In the genomic region with DNA sequence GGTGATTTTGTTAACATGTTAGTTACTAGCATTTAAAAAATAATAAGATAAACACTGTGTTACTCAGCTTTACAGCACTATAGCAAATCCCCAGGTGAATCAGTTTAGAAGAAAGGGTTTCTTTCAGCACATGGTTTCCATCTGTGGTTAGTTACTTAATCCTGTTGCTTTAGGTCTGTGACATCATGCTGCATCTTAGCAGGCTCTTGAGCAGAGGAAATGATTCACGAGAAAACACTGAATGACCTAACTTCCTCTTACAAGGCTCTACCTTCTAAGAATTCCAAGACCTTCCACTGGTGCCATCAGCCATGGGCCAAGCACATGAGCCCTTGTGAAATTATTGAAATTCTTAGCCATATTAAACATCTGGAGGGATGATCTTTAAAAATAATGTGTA, we compare ENCODE assay signal across 26 mouse cellular contexts.
DNase-seq lines count a peak whose midpoint lies in the region; ATAC-seq and TF ChIP-seq lines count a peak whose summit lies in the region.
"Had no signal": no experiment of that assay in that cellular context is flagged by ENCODE, and none has a peak within 500 bp of the region (broad histone marks: within the 10 kb centered on the region; RNA-seq: fewer than 3 reads in every experiment).

No protein-coding gene starts in this region.

- intact Hi-C loops in heart, postnatal 25 days (cut with DNase I), result no loop called here

- no peak overlapping the region for H3K4me3 ChIP-seq in C2C12 (ENCODE audit: insufficient read depth, poor library complexity, severe bottlenecking)
- no peak overlapping the region for H3K4me3 ChIP-seq in limb, embryonic 15.5 days
- H3K4me3 ChIP-seq in intestine, embryonic 15.5 days (replicated peaks), result no peak overlapping the region
- H3K4me3 ChIP-seq: embryonic facial prominence, embryonic 12.5 days; hindbrain, embryonic 12.5 days; stomach, embryonic 15.5 days had no signal

- no peaks in the 10 kb centered on the region for H3K79me2 ChIP-seq in C2C12 (ENCODE audit: control insufficient read depth, insufficient read depth)

- WGBS in limb, embryonic 15.5 days, result 20% methylated on average over 1 of the region's 1 CpGs
- 58% methylated on average over 1 of the region's 1 CpGs for WGBS in intestine, embryonic 15.5 days

- H3K4me1 ChIP-seq in limb, embryonic 15.5 days, result 0 out of 2 replicates have a peak, but pooled peaks cover 5% of the 10 kb centered on the region
- H3K4me1 ChIP-seq in intestine, embryonic 15.5 days (replicated peaks), result no peaks in the 10 kb centered on the region
- H3K4me1 ChIP-seq: embryonic facial prominence, embryonic 12.5 days; hindbrain, embryonic 12.5 days; stomach, embryonic 15.5 days had no signal

- no peak overlapping the region for H3K4me2 ChIP-seq in limb, embryonic 15.5 days
- H3K4me2 ChIP-seq in intestine, embryonic 15.5 days (replicated peaks), result no peak overlapping the region
- H3K4me2 ChIP-seq: embryonic facial prominence, embryonic 12.5 days; hindbrain, embryonic 12.5 days; lung, embryonic 14.5 days; stomach, embryonic 15.5 days had no signal

- TF ChIP-seq CTCF in C2C12 (IDR thresholded peaks at IDR 0.05; ENCODE audit: control insufficient read depth, insufficient read depth, insufficient read length), result no peak

- no peaks in the 10 kb centered on the region for H3K36me3 ChIP-seq in C2C12 (ENCODE audit: control insufficient read depth, insufficient read depth)
- no peaks in the 10 kb centered on the region for H3K36me3 ChIP-seq in limb, embryonic 15.5 days
- H3K36me3 ChIP-seq in intestine, embryonic 15.5 days, result no peaks in the 10 kb centered on the region
- H3K36me3 ChIP-seq: embryonic facial prominence, embryonic 12.5 days; hindbrain, embryonic 12.5 days; stomach, embryonic 15.5 days had no signal

- H3ac ChIP-seq in C2C12 (ENCODE audit: control insufficient read depth, insufficient read length, low read depth), result no peak overlapping the region

- no peaks in the 10 kb centered on the region for H3K27me3 ChIP-seq in C2C12 (ENCODE audit: control insufficient read depth, insufficient read depth, insufficient read length)
- no peaks in the 10 kb centered on the region for H3K27me3 ChIP-seq in limb, embryonic 15.5 days
- no peaks in the 10 kb centered on the region for H3K27me3 ChIP-seq in intestine, embryonic 15.5 days (replicated peaks)
- H3K27me3 ChIP-seq: CH12.LX; embryonic facial prominence, embryonic 12.5 days; hindbrain, embryonic 12.5 days; stomach, embryonic 15.5 days had no signal

- H3K9ac ChIP-seq in limb, embryonic 15.5 days, result no peak overlapping the region
- no peak overlapping the region for H3K9ac ChIP-seq in intestine, embryonic 15.5 days
- H3K9ac ChIP-seq: embryonic facial prominence, embryonic 12.5 days; hindbrain, embryonic 12.5 days; liver, embryonic 14.5 days; lung, embryonic 14.5 days; stomach, embryonic 15.5 days had no signal

- no peaks in the 10 kb centered on the region for H3K9me3 ChIP-seq in limb, embryonic 15.5 days
- no peaks in the 10 kb centered on the region for H3K9me3 ChIP-seq in intestine, embryonic 15.5 days
- H3K9me3 ChIP-seq: embryonic facial prominence, embryonic 12.5 days; hindbrain, embryonic 12.5 days; stomach, embryonic 15.5 days had no signal

- peak; percentile 52; the same call in 1 of the 2 replicates for ATAC-seq in limb, embryonic 15.5 days (ENCODE audit: insufficient number of reproducible peaks, low FRiP score, low TSS enrichment, low read depth)
- ATAC-seq in intestine, embryonic 15.5 days, result no peak
- ATAC-seq: forebrain, embryonic 16.5 days; intestine, postnatal 0 days had no signal

- no peak overlapping the region for H3K27ac ChIP-seq in limb, embryonic 15.5 days
- no peak overlapping the region for H3K27ac ChIP-seq in intestine, embryonic 15.5 days
- H3K27ac ChIP-seq: embryonic facial prominence, embryonic 12.5 days; hindbrain, embryonic 12.5 days; liver, embryonic 14.5 days; stomach, embryonic 15.5 days had no signal

- peak; percentile 83 for DNase-seq in heart, adult 11 months
- no peak for DNase-seq in heart, postnatal 25 days (ENCODE audit: low spot score)
- peak; percentile 10 for DNase-seq in fibroblast of lung, adult 2 months (ENCODE audit: low read depth)
- no peak for DNase-seq in frontal cortex, postnatal 10 days (ENCODE audit: low spot score in 2 of 2)
- DNase-seq: adrenal gland, postnatal 10 days; B cell, adult 2 months; cerebellum, adult 8-10 months; cerebellum, postnatal 25 days; gastrocnemius, postnatal 10 days; heart, postnatal 14 days; kidney, postnatal 36 days; liver; lung, embryonic 14.5 days; lung, postnatal 14 days; midbrain, embryonic 14.5 days; right cerebral cortex, postnatal 25 days had no signal

- no peaks in the 10 kb centered on the region for H3K79me3 ChIP-seq in C2C12 (ENCODE audit: low read depth)

TF ChIP-seq in C2C12, 6 proteins besides CTCF, POLR2A, EP300 and RAD21:
- TF ChIP-seq USF1 (IDR thresholded peaks at IDR 0.05; ENCODE audit: low read depth), result no peak
- peak; percentile 39 for TF ChIP-seq CEBPB (IDR thresholded peaks at IDR 0.05; ENCODE audit: low read depth)
- TF ChIP-seq MAX (IDR thresholded peaks at IDR 0.05), result peak; percentile 39
- TF ChIP-seq MYOD1 (IDR thresholded peaks at IDR 0.05; ENCODE audit: control insufficient read depth, insufficient read length, low read depth), result no peak
- TF ChIP-seq FOSL1 (IDR thresholded peaks at IDR 0.05; ENCODE audit: insufficient read depth, low read length, poor library complexity, severe bottlenecking), result no peak

Comparison
In these comparisons a context has a peak if more than half of its experiments do, and no peak if none do; other contexts are left out.
1. DNase-seq: peak in heart, adult 11 months (single experiment) and fibroblast of lung, adult 2 months (single experiment); none in heart, postnatal 25 days (single experiment) and frontal cortex, postnatal 10 days (0 of 2).